ENCODE assay signal across 22 mouse cellular contexts in genomic region chr17:82237456-82237855, GRCm38 (mm10).
A peak's percentile ranks its signal among the peaks of the same experiment; 100 is the strongest.
DNase-seq lines count a peak whose midpoint lies in the region; ATAC-seq and TF ChIP-seq lines count a peak whose summit lies in the region.
"Had no signal": no experiment of that assay in that cellular context is flagged by ENCODE, and none has a peak within 500 bp of the region (broad histone marks: within the 10 kb centered on the region; RNA-seq: fewer than 3 reads in every experiment).

No protein-coding gene starts in this region.

- DNase-seq in kidney, postnatal 0 days (ENCODE audit: low spot score), result peak; percentile 29
- DNase-seq in kidney, postnatal 14 days, result no peak
- DNase-seq in embryonic facial prominence, embryonic 14.5 days (ENCODE audit: low spot score), result peak; percentile 93
- no peak for DNase-seq in Muller cell, postnatal 12 days (ENCODE audit: inconsistent ontology term)
- no peak for DNase-seq in urinary bladder, postnatal 36 days (ENCODE audit: low spot score in 2 of 2)
- DNase-seq in ovary, postnatal 10 days (ENCODE audit: low spot score), result no peak
- DNase-seq: cerebellum, adult 2 months; cerebellum, postnatal 36 days; kidney, adult 9 months; kidney, postnatal 4 days; liver, postnatal 0 days; lung, postnatal 10 days; right cerebral cortex, postnatal 25 days; thymus, postnatal 14 days had no signal

- H3K36me3 ChIP-seq in kidney, postnatal 0 days (ENCODE audit: insufficient read depth, low read length), result no peaks in the 10 kb centered on the region
- no peaks in the 10 kb centered on the region for H3K36me3 ChIP-seq in embryonic facial prominence, embryonic 14.5 days (ENCODE audit: control insufficient read depth, insufficient read depth, low read length)
- H3K36me3 ChIP-seq in limb, embryonic 13.5 days, result no peaks in the 10 kb centered on the region
- H3K36me3 ChIP-seq: heart, embryonic 10.5 days; hindbrain, embryonic 12.5 days; midbrain, embryonic 13.5 days; neural tube, embryonic 13.5 days had no signal

- H3K27me3 ChIP-seq in kidney, postnatal 0 days (ENCODE audit: insufficient read depth, low read length), result no peaks in the 10 kb centered on the region
- no peaks in the 10 kb centered on the region for H3K27me3 ChIP-seq in embryonic facial prominence, embryonic 14.5 days (replicated peaks; ENCODE audit: control insufficient read depth, insufficient read depth, low read length)
- H3K27me3 ChIP-seq in limb, embryonic 13.5 days, result no peaks in the 10 kb centered on the region
- H3K27me3 ChIP-seq: CH12.LX; hindbrain, embryonic 12.5 days; midbrain, embryonic 13.5 days; neural tube, embryonic 13.5 days had no signal

- no peak overlapping the region for H3K27ac ChIP-seq in kidney, postnatal 0 days
- H3K27ac ChIP-seq in embryonic facial prominence, embryonic 14.5 days (replicated peaks; ENCODE audit: low read depth, low read length), result no peak overlapping the region
- no peak overlapping the region for H3K27ac ChIP-seq in limb, embryonic 13.5 days
- H3K27ac ChIP-seq: heart, embryonic 10.5 days; hindbrain, embryonic 12.5 days; midbrain, embryonic 13.5 days; neural tube, embryonic 13.5 days had no signal

- 21% methylated on average over 2 of the region's 2 CpGs for WGBS in kidney, postnatal 0 days
- WGBS in embryonic facial prominence, embryonic 14.5 days, result 11% methylated on average over 2 of the region's 2 CpGs
- 11% methylated on average over 2 of the region's 2 CpGs for WGBS in limb, embryonic 13.5 days

- no peaks in the 10 kb centered on the region for H3K9me3 ChIP-seq in kidney, postnatal 0 days (replicated peaks; ENCODE audit: low read length)
- H3K9me3 ChIP-seq in embryonic facial prominence, embryonic 14.5 days (ENCODE audit: control insufficient read depth, low read length), result no peaks in the 10 kb centered on the region
- no peaks in the 10 kb centered on the region for H3K9me3 ChIP-seq in limb, embryonic 13.5 days
- H3K9me3 ChIP-seq: heart, embryonic 10.5 days; hindbrain, embryonic 12.5 days; midbrain, embryonic 13.5 days; neural tube, embryonic 13.5 days had no signal

- H3K4me1 ChIP-seq in kidney, postnatal 0 days (replicated peaks; ENCODE audit: insufficient read depth, low read length), result no peaks in the 10 kb centered on the region
- H3K4me1 ChIP-seq in embryonic facial prominence, embryonic 14.5 days (ENCODE audit: control insufficient read depth, insufficient read depth, low read length), result no peaks in the 10 kb centered on the region
- H3K4me1 ChIP-seq in limb, embryonic 13.5 days, result peaks cover 3% of the 10 kb centered on the region; the same call in 1 of the 2 replicates
- H3K4me1 ChIP-seq: heart, embryonic 10.5 days; hindbrain, embryonic 12.5 days; midbrain, embryonic 13.5 days; neural tube, embryonic 13.5 days had no signal

- no peak overlapping the region for H3K4me2 ChIP-seq in kidney, postnatal 0 days (ENCODE audit: low read length)
- H3K4me2 ChIP-seq in embryonic facial prominence, embryonic 14.5 days (ENCODE audit: low read depth, low read length), result no peak overlapping the region
- no peak overlapping the region for H3K4me2 ChIP-seq in limb, embryonic 13.5 days (replicated peaks)
- H3K4me2 ChIP-seq: hindbrain, embryonic 12.5 days; midbrain, embryonic 13.5 days; neural tube, embryonic 13.5 days had no signal

- H3K4me3 ChIP-seq in kidney, postnatal 0 days (replicated peaks; ENCODE audit: low read depth, low read length), result no peak overlapping the region
- H3K4me3 ChIP-seq in embryonic facial prominence, embryonic 14.5 days (ENCODE audit: low read depth, low read length), result no peak overlapping the region
- no peak overlapping the region for H3K4me3 ChIP-seq in limb, embryonic 13.5 days
- H3K4me3 ChIP-seq: erythroblast, embryonic 14.5 days; heart, embryonic 10.5 days; hindbrain, embryonic 12.5 days; midbrain, embryonic 13.5 days; neural tube, embryonic 13.5 days had no signal

- no peak for TF ChIP-seq CTCF in kidney, postnatal 0 days (IDR thresholded peaks at IDR 0.05; ENCODE audit: low read depth)

- no peak overlapping the region for H3K9ac ChIP-seq in kidney, postnatal 0 days (ENCODE audit: low read depth, low read length)
- no peak overlapping the region for H3K9ac ChIP-seq in embryonic facial prominence, embryonic 14.5 days (ENCODE audit: low read depth, low read length)
- no peak overlapping the region for H3K9ac ChIP-seq in limb, embryonic 13.5 days
- H3K9ac ChIP-seq: hindbrain, embryonic 12.5 days; liver, postnatal 0 days; midbrain, embryonic 13.5 days; neural tube, embryonic 13.5 days had no signal

- no peak for ATAC-seq in kidney, postnatal 0 days (replicated peaks; ENCODE audit: low FRiP score, low read depth)
- peak; percentile 55 for ATAC-seq in embryonic facial prominence, embryonic 14.5 days (ENCODE audit: low read depth)
- ATAC-seq in limb, embryonic 13.5 days (ENCODE audit: low FRiP score, low read depth), result peak; percentile 94
- ATAC-seq: forebrain, embryonic 14.5 days; liver, postnatal 0 days; midbrain, embryonic 13.5 days had no signal

Comparison
In these comparisons a context has a peak if more than half of its experiments do, and no peak if none do; other contexts are left out.
1. DNase-seq: peak in kidney, postnatal 0 days (single experiment) and embryonic facial prominence, embryonic 14.5 days (single experiment); none in kidney, postnatal 14 days (single experiment), Muller cell, postnatal 12 days (single experiment), urinary bladder, postnatal 36 days (0 of 2) and ovary, postnatal 10 days (single experiment).